Mouse (Mus musculus): ENCODE measurements around the gene Rasl11a.

DNA sequence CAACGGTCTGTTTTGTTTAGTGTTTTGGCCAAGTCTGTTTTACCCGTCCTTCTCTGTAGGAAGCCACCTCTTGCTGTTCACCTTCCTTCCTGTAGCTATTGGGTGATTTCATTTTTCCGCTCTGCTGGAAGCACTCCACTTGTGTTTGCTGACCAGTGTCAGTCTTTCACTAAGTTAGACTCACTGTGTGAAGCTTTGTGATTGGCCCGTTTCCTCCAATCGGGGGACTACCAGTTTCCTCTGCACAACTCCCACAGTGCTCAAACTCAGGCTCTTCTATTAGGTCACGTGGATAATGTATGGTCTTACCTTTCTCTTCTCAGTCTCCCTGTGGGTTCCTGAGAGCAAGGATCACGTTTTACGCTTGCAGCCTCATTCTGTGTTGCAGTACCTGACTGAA lies 15.3 kb upstream of the Rasl11a start:
- TF ChIP-seq CTCF (conservative IDR thresholded peaks at IDR 0.05; ENCODE audit: insufficient read depth, insufficient read length, low read depth, low read length) (no peak), POLR2A (IDR thresholded peaks at IDR 0.05; ENCODE audit: low read depth, low read length) (no peak)
